Mouse (Mus musculus) liver, embryonic 14.5 days (tissue): ENCODE measurements around the gene Ubxn10.

ENCODE experiments used
- CTCF ChIP-seq: IDR thresholded peaks from 2 replicates; pipeline ENCODE4 v1.5.1; 2016; ENCODE audit warnings: antibody characterized with exemption, low read depth, control low read depth
- EP300 ChIP-seq: IDR thresholded peaks from 2 replicates; pipeline ENCODE4 v1.6.1; 2016; ENCODE audit warnings: antibody characterized with exemption, low read depth

DNA sequence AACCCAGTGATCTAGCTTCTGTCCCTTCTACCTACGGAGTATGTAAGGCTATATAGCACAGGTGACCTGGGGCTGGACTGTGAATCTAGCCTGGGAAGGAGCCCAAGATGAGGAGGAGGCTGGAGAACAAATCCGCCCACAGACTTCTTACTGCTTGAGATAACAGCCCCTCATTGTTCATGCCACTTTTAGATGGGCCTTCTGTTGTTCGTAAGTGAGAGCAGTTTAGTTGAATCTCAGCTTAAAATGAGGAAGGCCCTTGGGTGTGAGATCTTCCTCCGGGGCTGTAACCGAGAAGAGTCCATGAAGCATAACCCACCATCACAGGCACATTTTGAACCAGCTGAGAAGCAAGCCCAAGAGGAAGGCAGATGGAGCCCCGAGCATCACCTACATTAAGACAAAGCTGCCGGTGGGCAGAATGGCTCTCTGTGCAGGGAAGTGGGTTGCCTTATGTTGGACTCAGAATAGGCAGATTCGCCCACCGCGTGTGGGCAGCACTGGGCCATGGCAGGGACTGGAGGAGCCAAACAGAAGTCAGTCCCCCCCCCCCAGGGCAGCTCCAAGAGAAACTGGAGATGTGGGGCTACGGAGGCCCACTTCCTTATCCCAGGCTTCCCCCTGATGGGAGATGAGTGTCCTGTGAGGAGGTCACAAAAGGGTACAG lies 76.9 kb downstream of the Ubxn10 start:
- TF ChIP-seq CTCF (no peak), EP300 (no peak)
